Mouse (Mus musculus) retina, adult 2 months (tissue): ENCODE results near the gene Tbca.

Experiments used
- DNase-seq: peaks from one replicate; pipeline ENCODE4 v3.0.0-alpha.2; 2012; ENCODE audit warnings: low read depth, low spot score

Gene Tbca

DNA sequence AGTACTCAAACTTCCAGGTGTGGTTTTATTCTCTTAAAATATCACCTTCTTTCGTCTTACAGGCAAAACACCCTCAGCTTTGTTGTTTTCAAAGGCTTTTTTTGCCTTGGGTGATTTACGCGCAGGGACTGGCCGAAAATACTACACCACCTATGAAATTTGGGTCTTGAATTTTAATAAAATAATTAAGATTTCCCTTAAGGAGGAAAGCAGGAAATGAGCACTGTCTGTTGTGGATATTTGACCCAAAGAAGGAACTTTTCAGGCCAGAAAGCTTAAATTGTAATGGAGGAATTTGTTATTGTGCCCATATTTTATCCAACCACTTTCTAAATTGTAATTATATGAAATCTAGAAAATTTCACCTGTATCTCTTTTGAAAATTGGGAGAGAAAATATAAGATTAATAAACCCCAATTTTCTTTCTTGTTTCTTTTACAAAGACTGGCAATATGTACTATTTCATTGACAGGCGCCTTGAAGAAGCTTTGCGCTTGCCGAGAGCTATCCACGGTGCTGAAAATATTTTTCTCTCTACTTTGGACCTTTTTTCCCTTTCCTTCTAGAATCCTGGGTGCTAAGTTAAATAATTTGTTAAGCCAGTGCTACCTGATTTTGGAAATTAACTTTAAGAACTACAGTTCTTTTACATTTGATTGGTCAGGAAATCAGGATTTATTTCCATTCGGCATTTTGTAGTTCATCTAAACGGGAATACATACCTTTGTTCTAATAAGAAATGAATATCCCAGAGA, 89.5 kb downstream of the Tbca start:
- DNase-seq = no peak

DNA sequence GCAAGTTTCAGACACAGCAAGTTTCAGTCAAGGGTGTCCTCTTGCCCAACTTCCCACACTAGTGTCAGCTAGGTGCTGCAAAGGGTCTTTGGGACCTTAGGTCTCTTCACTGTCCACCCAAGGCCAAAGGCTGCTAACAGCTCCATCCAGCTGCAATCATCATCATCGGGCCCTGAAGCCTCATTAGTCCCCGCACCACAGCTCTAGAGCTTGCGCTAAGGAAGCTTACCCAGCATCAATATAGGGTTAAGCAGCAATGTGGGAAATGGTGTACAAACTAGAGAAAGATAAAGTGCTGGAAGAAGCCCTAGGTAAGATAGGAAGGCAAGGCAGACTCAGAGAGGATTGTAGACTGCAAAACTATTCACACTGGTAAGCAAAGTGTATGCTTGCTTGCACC, 92.5 kb downstream of the Tbca start:
- no peak for DNase-seq

DNA sequence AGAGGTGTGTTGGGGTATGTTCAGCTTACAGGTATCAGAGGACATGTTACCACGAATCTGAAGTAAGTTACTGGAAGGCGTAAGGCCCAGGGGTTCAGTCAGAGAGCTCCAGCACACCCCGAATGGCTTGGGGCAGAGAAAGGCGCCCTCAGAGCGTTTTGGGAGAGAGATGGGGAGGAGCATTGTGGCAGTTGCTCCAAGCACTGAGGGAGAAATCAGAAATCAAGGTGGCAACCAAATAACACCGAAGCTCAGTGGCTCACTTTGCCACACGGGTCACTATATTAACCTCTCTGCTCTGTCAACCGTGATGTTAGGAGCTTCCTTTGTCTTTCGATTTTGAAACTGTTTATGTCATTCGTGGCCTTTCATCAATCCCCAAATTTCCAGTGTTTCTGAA, 93.5 kb downstream of the Tbca start:
- no peak for DNase-seq

DNA sequence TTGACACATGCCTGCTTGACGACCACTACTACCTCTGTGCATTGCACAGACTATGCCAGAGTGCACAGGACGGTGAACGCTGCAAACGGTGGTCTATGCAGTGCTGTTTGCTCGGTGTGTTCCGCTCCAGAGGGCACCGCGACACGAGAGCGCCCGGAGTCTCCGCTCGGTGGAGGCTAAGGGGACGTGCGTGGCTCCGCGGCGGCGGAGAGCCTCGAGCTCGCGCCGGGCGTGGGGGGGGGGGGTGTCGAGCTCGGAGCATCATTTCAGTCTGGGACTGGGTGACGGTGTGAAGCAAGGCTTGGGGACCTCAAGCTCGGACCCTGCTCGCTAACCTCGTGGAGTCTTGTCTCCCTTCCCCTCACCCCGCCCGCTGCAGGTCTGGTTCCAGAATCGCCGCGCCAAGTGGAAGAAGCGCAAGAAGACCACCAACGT, 94.0 kb downstream of the Tbca start:
- DNase-seq = no peak

DNA sequence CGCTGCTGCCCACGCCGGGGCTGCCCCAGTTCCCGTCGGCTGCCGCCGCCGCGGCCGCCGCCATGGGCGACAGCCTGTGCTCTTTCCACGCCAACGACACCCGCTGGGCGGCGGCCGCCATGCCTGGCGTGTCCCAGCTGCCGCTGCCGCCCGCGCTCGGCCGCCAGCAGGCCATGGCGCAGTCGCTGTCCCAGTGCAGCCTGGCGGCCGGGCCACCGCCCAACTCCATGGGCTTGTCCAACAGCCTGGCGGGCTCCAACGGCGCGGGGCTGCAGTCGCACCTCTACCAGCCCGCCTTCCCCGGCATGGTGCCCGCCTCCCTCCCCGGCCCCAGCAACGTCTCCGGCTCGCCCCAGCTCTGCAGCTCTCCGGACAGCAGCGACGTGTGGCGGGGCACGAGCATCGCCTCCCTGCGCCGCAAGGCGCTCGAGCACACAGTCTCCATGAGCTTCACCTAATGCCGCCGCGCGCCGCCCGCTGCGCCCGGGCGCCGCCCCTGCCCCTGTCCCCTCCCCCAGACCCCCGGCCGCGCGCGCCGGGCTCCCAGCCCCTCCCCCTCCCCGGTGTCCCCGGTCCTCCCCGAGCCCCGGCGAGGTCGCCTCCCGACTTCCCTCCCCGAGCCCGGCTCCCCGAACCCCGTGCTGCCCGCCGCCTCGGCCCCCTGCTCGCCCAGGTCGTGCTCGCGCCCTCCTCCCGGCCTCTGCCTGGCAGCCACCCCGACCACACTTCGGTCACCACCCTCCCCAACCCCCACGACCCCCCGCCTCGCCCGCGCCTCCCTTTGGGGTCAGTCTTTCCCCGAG, 94.7 kb downstream of the Tbca start:
- DNase-seq = no peak

DNA sequence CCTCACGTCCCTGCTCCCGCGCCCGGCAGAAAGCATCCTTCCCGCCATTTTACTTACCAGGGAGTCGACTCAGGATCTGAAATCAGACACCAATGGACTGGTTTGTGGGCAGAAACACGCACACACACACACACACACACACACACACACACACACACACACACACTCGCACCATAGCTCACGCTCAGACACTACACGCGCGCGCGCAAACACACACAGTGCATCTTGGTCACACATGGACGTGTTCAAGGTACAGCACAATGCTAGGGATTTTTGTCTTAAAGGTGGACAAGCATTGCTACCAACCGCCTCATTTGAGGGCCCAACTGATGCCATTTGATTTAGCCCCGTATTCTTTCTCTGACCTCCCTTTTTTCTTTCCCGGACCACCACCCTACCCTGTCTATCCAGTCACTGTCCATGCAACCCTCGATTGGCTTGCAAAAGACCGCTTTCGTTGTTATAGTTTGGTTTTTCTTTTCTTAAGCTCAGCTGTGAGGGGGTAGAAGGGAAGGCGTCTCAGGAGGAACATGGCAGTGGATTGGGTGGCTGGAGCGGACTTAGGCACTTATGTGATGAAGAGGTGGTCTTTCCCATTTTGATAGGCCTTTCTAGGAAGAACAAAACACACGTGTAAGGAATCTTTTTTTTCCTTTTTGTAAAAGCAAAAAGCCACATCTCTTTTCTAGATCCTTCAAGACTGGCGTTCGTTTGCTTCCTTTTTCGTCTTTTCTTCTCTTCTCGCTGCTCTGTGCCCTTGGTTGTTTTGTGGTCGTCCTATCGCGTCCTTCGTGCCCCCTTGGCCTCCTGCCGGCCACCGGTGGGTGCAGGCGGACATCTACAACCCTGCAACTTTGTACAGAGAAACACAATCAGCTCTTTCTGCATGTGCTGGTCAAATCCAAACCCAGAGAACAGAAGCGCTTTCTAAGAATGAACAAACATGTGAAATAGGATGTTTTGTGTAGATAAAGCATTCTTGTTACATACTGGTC, 95.6 kb downstream of the Tbca start:
- no peak for DNase-seq

DNA sequence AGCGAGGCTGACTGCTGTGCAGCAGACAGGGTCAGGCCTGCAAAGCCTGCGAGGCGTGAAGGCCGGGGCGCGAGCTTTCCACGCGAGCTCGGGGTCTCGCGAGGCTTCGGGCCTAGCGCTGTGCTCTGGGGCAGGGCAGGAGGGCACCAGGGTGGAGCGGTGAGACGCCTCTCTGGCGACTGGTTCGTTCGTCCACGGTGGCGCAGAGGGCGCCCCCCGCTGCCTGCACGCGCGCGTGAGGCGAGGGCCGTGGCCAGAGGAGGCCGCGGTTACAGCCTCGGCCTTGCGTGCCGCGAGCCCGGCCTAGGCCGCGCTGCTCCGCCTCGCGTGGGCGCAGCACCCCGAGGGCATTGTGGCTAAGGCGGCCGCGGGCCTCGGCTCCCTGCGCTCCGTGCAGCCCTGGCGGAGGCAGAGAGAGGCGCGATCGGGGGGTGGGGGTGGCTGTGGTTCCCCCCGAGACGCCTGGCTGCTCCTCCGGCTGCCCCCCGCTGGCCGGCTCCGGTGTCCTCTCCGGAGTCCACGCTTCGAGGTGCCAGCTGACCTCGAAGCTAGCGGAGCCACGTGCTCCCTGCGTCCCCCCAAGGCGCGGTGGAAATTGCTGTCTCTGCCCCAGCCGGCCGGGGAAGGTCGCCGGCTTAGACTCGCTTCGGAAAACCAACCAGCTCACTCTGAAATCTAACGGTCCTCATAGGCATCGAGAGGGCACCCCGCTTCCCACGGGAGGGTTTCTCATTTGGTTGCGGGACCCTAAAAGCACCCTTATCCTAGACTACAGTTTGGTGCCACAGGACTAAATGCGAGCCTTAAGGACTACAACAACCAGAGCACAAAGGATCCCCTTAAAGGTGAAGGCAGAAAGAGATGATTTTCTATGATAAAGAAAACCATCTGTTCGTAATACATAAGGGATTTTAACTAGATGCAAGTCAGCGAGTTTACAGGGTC, 96.9 kb downstream of the Tbca start:
- no peak for DNase-seq
